Mouse (Mus musculus) layer of hippocampus, postnatal 25 days (tissue): ENCODE results near the gene Rab43. TPM values are rescaled to one million over a fixed set of nuclear protein-coding genes. Genes with fewer than 3 reads are reported as not detected.

Source experiments
- DNase-seq, 2 experiments: peaks; one replicate each; pipeline ENCODE4 v3.0.0; 2022; ENCODE audit warnings: mixed read lengths in 2 of 2, low spot score in 1 of 2; ENCODE audit errors: extremely low spot score in 1 of 2
- total RNA-seq, 2 experiments: library from RNA; stranded (reverse); gene quantifications; 2 replicates each; pipeline ENCODE4 v1.2.3; 2021

Rab43 gene
- total RNA-seq, result 10 to 100 TPM; 15.4 to 18.3 TPM

DNA sequence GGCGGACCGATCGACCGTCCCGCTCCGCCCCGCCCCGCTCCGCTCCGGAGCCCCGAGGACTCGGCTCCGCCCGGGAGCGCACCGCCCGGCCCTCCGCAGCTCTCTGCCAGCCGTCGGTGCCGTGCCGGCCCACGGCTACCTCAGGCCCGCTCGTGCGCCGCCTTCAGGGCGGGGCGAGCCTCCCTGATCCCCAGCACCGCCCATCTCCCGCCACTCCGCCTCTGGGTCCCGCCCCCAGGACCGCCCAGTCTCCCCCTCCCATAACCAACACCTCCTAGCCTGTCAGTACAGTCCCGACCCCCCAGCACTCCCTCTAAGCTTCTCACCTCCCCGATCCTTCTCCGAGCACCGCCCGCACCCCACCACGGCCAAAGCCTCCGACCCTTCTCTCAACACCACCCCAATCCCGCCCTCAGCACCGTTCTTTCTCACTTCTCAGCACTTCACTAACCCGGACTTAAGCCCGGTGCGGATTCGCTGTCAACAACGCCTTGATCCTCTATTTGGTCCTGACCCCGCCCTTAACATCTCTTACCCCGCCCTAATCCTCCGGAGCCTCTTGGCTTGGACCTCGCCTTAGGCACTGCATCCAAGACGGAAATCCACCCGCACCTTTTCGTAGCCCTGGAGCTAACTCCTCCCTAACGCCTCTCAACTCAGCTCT lies at the start of gene Rab43:
TSS of gene Rab43 (minus strand) at position 490 of the 664 bp plus-strand sequence.
- DNase-seq, result peak; percentile 75 to 78

DNA sequence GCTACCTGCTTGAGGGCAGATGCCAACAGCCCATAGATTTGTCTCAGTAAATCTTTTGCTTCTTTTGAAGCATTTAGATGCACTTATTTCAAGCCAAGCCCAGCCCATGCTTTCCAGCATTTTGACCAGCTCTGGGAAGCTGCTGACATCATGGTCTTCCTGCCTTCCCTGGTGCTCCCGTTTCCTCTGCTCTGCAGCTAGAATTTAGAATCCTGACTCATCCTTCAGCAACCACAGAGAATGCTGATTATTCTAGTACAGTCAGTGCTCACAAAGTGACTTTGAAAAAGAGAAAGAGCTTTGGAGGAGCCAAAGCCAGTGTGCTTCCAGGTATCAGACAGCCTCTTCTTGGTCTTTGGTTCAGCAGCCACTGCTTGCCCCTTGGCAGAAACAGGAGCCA lies 45.1 kb upstream of the Rab43 start:
- no peak for DNase-seq

- DNase-seq, result no peak
Observed at GRCm38 (mm10) chr6:87853446-87853845, 41.5 kb upstream of the Rab43 start.

DNA sequence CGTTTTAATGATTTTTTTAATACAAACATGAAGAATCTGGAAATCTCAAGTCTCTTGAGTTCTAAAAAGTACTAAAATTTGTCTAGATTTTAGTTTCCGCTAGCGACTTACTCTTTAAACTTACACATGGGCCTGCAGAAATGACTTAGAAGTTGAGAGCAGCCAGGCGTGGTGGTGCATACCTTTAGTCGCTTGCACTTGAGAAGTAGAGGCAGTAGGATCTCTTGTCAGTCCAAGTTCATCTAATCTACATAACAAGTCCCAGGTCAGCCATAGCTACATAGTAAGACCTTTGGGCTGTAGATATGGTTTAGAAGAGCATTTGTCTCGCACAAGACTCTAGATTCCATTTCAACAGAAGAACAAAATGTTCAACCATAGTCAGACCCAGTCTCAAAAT lies 39.9 kb upstream of the Rab43 start:
- no peak for DNase-seq

GRCm38 (mm10) chr6:87850900-87851614 lies 39.1 kb upstream of the Rab43 start, which contains the start of gene Cnbp:
Gene Cnbp (minus strand): TSS chr6:87851106.
- DNase-seq, result peak; percentile 93 to 94

DNA sequence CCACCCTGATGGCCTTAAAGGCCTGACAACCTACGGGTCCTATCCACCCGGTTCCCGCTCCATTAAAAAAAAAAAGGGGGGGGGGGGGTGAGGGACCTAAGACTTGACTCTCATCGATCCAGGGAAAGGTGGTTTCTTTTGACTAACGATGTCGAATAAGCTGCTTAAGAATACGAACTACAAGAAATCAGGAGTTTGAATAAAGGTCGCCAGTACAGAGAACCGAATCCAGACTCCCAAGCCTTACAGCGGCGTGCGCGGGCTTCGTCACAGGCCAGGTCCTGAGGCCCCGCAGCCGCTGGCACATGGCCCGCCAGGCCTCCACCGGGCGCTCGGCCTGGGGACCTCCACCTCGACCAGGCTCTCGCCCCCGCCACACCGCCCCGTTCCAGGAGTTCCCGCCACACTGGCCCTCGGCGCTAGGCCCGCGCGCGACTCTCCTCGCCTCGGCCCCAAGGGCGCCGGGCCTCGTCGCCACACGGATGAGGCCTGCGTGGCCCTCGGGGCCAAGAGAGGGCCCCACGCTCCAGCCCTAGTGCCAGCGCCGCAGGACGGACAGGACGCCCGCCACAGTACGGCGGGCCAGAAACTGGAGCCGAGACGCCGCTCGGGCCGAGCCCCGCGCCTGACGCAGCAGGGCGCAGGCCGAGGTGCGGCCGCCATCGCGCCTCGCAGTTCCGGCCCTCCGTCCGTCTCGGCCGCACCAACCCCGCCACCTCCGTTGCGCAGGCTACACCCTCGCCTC lies 38.4 kb upstream of the Rab43 start:
- DNase-seq, result peak in 1 of 2 experiments; percentile 34

DNA sequence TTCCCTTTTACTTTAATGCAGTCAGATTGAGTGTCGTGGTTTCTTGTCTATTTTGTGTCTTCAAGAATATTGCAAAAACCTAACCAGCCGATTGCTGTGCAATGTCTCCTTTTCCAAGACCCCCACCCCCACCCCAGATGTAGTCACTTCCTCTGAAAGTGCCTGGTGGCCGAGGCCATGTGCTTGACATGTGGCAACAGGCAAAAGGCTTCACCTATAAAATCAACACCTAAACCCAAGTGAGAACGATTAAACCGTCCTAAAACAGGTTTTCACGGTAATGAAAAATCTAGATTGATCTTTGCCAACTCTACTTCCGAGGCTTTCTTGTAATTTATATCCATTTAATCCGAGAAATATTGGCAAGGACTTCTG lies 37.8 kb upstream of the Rab43 start:
- no peak for DNase-seq

- no peak for DNase-seq
Observed at GRCm38 (mm10) chr6:87846813-87847212, 34.8 kb upstream of the Rab43 start.

GRCm38 (mm10) chr6:87845031-87845695 lies 33.2 kb upstream of the Rab43 start:
- DNase-seq, result no peak

DNA sequence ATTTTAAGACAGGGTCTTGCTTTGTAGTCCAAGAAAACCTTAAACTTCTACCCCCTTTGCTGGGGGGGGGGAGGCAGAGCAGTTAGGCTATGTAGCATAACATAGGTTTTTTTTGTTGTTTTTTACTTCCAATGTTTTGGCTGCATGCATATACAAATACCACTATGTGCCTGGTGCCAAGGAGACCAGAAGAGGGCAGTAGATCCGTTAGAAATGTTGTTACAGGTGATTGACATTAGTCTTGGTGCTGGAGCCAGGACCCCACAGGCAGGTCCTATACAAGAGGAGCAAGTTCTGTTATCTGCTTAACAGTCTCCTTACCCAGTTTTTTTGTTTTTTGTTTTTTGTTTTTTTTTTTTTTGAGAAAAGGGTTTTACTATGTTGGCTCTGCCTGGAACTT lies 30.3 kb upstream of the Rab43 start:
- DNase-seq, result no peak

- no peak for DNase-seq
Observed at GRCm38 (mm10) chr6:87841635-87842034, 29.7 kb upstream of the Rab43 start.

DNA sequence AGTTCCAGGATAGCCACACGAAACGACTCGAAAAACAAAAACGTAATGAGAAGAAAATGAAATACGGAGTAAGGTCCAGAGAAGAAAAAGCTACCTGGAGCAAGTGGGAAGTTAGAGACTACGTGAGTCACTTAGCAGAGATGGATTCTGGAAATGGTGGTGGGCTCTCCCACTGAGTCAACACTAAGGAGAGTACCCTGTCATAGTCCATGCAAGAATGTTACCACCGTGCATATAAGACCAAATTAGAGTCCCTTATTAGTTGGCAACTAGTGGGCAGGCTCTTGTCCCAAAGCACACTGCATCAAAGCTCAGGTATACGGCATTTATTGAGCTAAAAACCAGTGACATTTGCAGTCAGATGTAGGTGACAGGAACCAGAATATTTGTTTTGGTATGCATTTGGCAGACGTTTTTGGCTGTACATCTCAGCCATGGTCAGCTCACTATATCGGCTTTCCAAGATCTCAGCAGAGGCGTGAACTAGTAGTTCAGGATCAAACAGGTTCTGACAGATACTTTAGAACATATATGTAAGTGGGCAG lies 27.9 kb upstream of the Rab43 start:
- no peak for DNase-seq

DNA sequence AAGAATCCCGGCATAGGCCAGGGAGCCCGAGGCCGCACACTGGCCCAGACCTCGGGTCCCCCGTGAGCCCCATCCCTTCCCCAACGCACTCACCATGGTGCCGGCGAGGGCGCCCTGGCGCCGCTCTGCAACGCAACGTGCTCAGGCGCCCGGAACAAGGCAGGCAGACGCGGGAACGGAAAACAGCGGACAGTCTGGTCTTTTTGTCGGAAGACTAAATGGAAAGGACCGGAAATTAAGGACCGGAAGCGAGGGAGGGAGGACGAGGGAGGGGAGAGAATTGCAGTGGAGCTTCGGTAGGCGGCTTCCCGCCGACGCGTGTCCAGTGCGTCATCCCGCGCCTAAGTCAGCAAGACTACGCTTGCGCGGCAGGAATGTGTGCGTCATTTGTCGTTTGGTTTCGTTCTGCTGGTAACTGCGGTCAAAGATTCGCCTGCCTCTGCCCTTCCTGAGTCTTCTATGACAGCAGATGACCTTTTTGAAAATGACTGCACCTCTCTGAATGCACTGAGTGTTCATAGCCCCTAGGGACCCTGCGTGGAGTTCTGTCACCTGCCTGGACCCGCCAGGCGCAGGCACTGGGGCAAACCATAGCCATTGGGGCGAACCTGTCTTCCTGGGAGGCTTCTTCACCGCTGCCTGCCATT lies 26.7 kb upstream of the Rab43 start, which contains the start of gene Isy1:
TSS of gene Isy1 (minus strand) at position 248 of the 647 bp plus-strand sequence.
- peak; percentile 82 to 90 for DNase-seq

DNA sequence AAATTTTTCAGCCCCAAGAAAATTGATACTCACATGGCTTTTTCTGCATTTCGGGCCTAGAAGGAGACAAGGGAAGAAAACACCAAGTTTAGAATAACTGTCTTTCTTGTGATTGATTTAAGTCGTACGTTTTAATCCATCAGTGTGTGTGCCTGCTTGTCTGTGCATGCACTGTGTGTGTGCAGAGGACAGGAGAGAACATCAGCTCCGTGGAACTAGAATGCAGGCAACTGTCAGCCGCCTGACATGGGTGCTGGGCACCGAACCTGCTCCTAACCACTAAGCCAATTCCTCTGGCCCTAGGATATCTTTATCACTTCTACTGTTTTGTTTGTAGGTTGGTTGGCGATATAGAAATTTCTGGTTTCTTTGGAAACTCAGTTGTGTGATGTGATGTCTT lies 23.7 kb upstream of the Rab43 start, which contains the start of gene Gm45140:
TSS of gene Gm45140 (minus strand) at position 101 of the 400 bp plus-strand sequence.
- DNase-seq, result no peak

GRCm38 (mm10) chr6:87820366-87820765 lies 8.4 kb upstream of the Rab43 start:
- no peak for DNase-seq

GRCm38 (mm10) chr6:87814486-87814885 lies 2.5 kb upstream of the Rab43 start:
- no peak for DNase-seq

DNA sequence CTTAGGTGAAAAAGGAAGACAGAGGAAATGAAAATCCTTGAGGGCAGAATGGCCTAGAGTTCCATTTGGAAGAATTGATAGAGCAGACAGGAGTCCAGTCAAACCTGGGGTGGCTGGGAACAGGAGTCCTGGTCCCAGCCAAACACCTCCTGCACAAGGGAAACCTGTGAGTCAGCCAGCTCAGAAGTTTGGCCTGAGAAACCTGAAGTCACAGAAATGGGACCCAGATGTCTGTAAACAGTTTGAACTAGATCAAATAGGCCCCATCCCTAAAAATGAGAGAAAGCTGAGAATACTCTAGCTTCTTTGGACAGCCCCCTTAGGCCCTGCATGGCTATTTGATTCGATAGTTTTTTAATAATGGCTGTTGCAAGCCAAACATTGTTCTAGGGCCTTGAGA lies 692 bp upstream of the Rab43 start:
- no peak for DNase-seq

GRCm38 (mm10) chr6:87810713-87811669 lies 973 bp downstream of the Rab43 start:
- DNase-seq, result peak; percentile 25 to 30

DNA sequence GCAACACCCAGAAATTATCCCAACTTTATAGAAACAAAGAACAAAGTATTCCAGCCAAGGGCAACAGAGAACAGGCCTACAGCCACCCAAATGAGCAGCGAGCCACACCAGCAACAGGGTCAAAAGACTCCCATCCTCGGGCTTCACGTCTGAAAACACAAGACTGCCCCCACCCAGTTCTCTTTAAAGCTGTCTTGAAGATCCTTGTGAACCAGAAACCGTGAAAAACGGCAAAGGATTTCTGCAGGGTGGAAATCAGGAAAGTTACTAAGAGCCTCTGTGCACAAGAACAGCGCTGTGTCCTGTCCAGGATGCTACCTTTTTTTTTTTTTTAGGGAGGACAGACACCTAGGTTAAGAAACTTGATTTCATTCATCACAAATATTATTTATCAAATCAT lies 1.7 kb downstream of the Rab43 start:
- no peak for DNase-seq
